8 mouse cellular contexts compared by ENCODE assay signal in genomic region chr3:93442030-93442429, GRCm38 (mm10). TPM values are rescaled to one million over a fixed set of nuclear protein-coding genes. Genes with fewer than 3 reads are reported as not detected.
DNase-seq lines count a peak whose midpoint lies in the region; ATAC-seq and TF ChIP-seq lines count a peak whose summit lies in the region.

Gene Tchh, plus strand, starts transcription at chr3:93442330.

- H3K4me3 ChIP-seq in kidney, postnatal 0 days (replicated peaks; ENCODE audit: low read depth, low read length): no peak within 1 kb of the TSS; the same call in 1 of the 2 replicates
- peak within 1 kb of the TSS; percentile 51 for H3K4me3 ChIP-seq in forebrain, embryonic 12.5 days (replicated peaks)
- H3K4me3 ChIP-seq in intestine, embryonic 14.5 days (ENCODE audit: low read depth, low read length): peak within 1 kb of the TSS; percentile 44; the same call in 1 of the 2 replicates
- H3K4me3 ChIP-seq in midbrain, postnatal 0 days (ENCODE audit: low read depth, low read length): peak within 1 kb of the TSS; percentile 62; the same call in 1 of the 2 replicates

- TF ChIP-seq CTCF in kidney, postnatal 0 days (IDR thresholded peaks at IDR 0.05; ENCODE audit: low read depth): no peak
- no peak for TF ChIP-seq CTCF in midbrain, postnatal 0 days (IDR thresholded peaks at IDR 0.05)

- no peaks in the 10 kb centered on the region for H3K9me3 ChIP-seq in kidney, postnatal 0 days (replicated peaks; ENCODE audit: low read length)
- H3K9me3 ChIP-seq in forebrain, embryonic 12.5 days: no peaks in the 10 kb centered on the region
- no peaks in the 10 kb centered on the region for H3K9me3 ChIP-seq in intestine, embryonic 14.5 days (ENCODE audit: control insufficient read depth, low read length)
- H3K9me3 ChIP-seq in midbrain, postnatal 0 days (ENCODE audit: low read length): no peaks in the 10 kb centered on the region

- no peaks in the 10 kb centered on the region for H3K36me3 ChIP-seq in kidney, postnatal 0 days (ENCODE audit: insufficient read depth, low read length)
- H3K36me3 ChIP-seq in forebrain, embryonic 12.5 days (replicated peaks): no peaks in the 10 kb centered on the region
- no peaks in the 10 kb centered on the region for H3K36me3 ChIP-seq in intestine, embryonic 14.5 days (ENCODE audit: control insufficient read depth, insufficient read depth, low read length)
- no peaks in the 10 kb centered on the region for H3K36me3 ChIP-seq in midbrain, postnatal 0 days (ENCODE audit: insufficient read depth, low read length)

- peaks cover 7% of the 10 kb centered on the region for H3K4me1 ChIP-seq in kidney, postnatal 0 days (replicated peaks; ENCODE audit: insufficient read depth, low read length)
- H3K4me1 ChIP-seq in forebrain, embryonic 12.5 days: peaks cover 15% of the 10 kb centered on the region
- peaks cover 9% of the 10 kb centered on the region; the same call in 1 of the 2 replicates for H3K4me1 ChIP-seq in intestine, embryonic 14.5 days (replicated peaks; ENCODE audit: control insufficient read depth, insufficient read depth, low read length)
- H3K4me1 ChIP-seq in midbrain, postnatal 0 days (ENCODE audit: insufficient read depth, low read length): no peaks in the 10 kb centered on the region

- peaks cover 13% of the 10 kb centered on the region for H3K27me3 ChIP-seq in kidney, postnatal 0 days (ENCODE audit: insufficient read depth, low read length)
- peaks cover 36% of the 10 kb centered on the region for H3K27me3 ChIP-seq in forebrain, embryonic 12.5 days
- H3K27me3 ChIP-seq in intestine, embryonic 14.5 days (replicated peaks; ENCODE audit: control insufficient read depth, insufficient read depth, low read length): peaks cover 37% of the 10 kb centered on the region
- H3K27me3 ChIP-seq in midbrain, postnatal 0 days (ENCODE audit: insufficient read depth, low read length): peaks cover 15% of the 10 kb centered on the region

- no peak within 1 kb of the TSS for H3K9ac ChIP-seq in kidney, postnatal 0 days (ENCODE audit: low read depth, low read length)
- H3K9ac ChIP-seq in forebrain, embryonic 12.5 days: no peak within 1 kb of the TSS
- no peak within 1 kb of the TSS for H3K9ac ChIP-seq in intestine, embryonic 14.5 days (ENCODE audit: low read length)
- no peak within 1 kb of the TSS for H3K9ac ChIP-seq in midbrain, postnatal 0 days (replicated peaks; ENCODE audit: low read length, poor library complexity, severe bottlenecking)

- 90% methylated on average over 1 of the region's 1 CpGs for WGBS in kidney, postnatal 0 days
- 81% methylated on average over 1 of the region's 1 CpGs for WGBS in forebrain, embryonic 12.5 days
- WGBS in intestine, embryonic 14.5 days: 91% methylated on average over 1 of the region's 1 CpGs
- 96% methylated on average over 1 of the region's 1 CpGs for WGBS in midbrain, postnatal 0 days

- no peak within 1 kb of the TSS for H3K27ac ChIP-seq in kidney, postnatal 0 days
- H3K27ac ChIP-seq in forebrain, embryonic 12.5 days: no peak within 1 kb of the TSS
- no peak within 1 kb of the TSS for H3K27ac ChIP-seq in intestine, embryonic 14.5 days (ENCODE audit: low read depth)
- H3K27ac ChIP-seq in midbrain, postnatal 0 days (ENCODE audit: low read depth, low read length): no peak within 1 kb of the TSS

- no peak for ATAC-seq in kidney, postnatal 0 days (replicated peaks; ENCODE audit: low FRiP score, low read depth)
- ATAC-seq in forebrain, embryonic 12.5 days (ENCODE audit: low FRiP score): no peak
- no peak for ATAC-seq in intestine, embryonic 14.5 days (replicated peaks; ENCODE audit: low FRiP score, low TSS enrichment, low read depth)
- ATAC-seq in midbrain, postnatal 0 days (ENCODE audit: low FRiP score): no peak

- no peak for DNase-seq in kidney, postnatal 0 days (ENCODE audit: low spot score)
- no peak for DNase-seq in kidney, postnatal 14 days
- DNase-seq in intestine, embryonic 14.5 days (ENCODE audit: low spot score): no peak
- DNase-seq in midbrain, postnatal 0 days (ENCODE audit: low spot score): no peak
- no peak for DNase-seq in right cerebral cortex, postnatal 14 days
- no peak for DNase-seq in thymus, postnatal 14 days
- DNase-seq in adrenal gland, postnatal 25 days: no peak

- peak within 1 kb of the TSS; percentile 94 for H3K4me2 ChIP-seq in kidney, postnatal 0 days (ENCODE audit: low read length)
- peak within 1 kb of the TSS; percentile 89; the same call in 1 of the 2 replicates for H3K4me2 ChIP-seq in forebrain, embryonic 12.5 days
- H3K4me2 ChIP-seq in intestine, embryonic 14.5 days (ENCODE audit: low read length): peak within 1 kb of the TSS; percentile 94
- no peak within 1 kb of the TSS; the same call in 1 of the 2 replicates for H3K4me2 ChIP-seq in midbrain, postnatal 0 days (ENCODE audit: low read depth, low read length, poor library complexity, severe bottlenecking)

RNA-seq across cellular contexts. Expression of gene Tchh, which starts in this region (rescaled TPM):
- polyA plus RNA-seq in kidney, postnatal 0 days (2015; fragmentation: Nextera tagmentation; extraction: Ambion mirVana): 6.7 and 7.1 TPM in 2 replicates
- polyA plus RNA-seq in forebrain, embryonic 12.5 days (2016; fragmentation: Nextera tagmentation; extraction: Ambion mirVana): 0.54 and 0.55 TPM in 2 replicates
- 0.97 and 1.4 TPM in 2 replicates for polyA plus RNA-seq in intestine, embryonic 14.5 days (2014; fragmentation: Nextera tagmentation; extraction: Ambion mirVana)
- 0.24 and 0.77 TPM in 2 replicates for total RNA-seq in midbrain, postnatal 0 days (2014; rRNA removed)
- 1.8 and 2.1 TPM in 2 replicates for polyA plus RNA-seq in midbrain, postnatal 0 days (2015; fragmentation: Nextera tagmentation; extraction: Ambion mirVana)
- 0.70 and 1.2 TPM in 2 replicates for total RNA-seq in adrenal gland, postnatal 25 days (2021)
